Mouse (Mus musculus) liver, embryonic 15.5 days (tissue): Measurements from ENCODE around the gene Spg11. TPM values are rescaled to one million over a fixed set of nuclear protein-coding genes. Genes with fewer than 3 reads are reported as not detected.
A peak's percentile ranks its signal among the peaks of the same experiment; 100 is the strongest.
"Not testable (repeated sequence)": the region's sequence is repeated elsewhere in the genome, so short reads cannot be mapped to it uniquely, and the experiment has no call there.

Source experiments
- ATAC-seq: fragments of 200-750 bp; cut with Nextera tagmentation; 2 replicates; pipeline ENCODE4 v1.8.0; 2017; ENCODE audit warnings: moderate number of reproducible peaks, mild to moderate bottlenecking, moderate library complexity; ENCODE audit not compliant: insufficient read depth
- H3K27ac ChIP-seq: fragments of 300-500 bp; sonication (generic); replicated peaks from 2 replicates; pipeline ENCODE4 v1.5.1; 2015; ENCODE audit warnings: mild to moderate bottlenecking, inconsistent platforms
- H3K27me3 ChIP-seq: fragments of 300-500 bp; sonication (generic); 2 replicates; pipeline ENCODE4 v1.6.1; 2015; ENCODE audit warnings: mild to moderate bottlenecking, inconsistent platforms
- H3K36me3 ChIP-seq: fragments of 300-500 bp; sonication (generic); replicated peaks from 2 replicates; pipeline ENCODE4 v1.6.1; 2015; ENCODE audit warnings: moderate library complexity, mild to moderate bottlenecking, inconsistent platforms
- H3K4me1 ChIP-seq: fragments of 300-500 bp; sonication (generic); replicated peaks from 2 replicates; pipeline ENCODE4 v1.6.1; 2015; ENCODE audit warnings: inconsistent platforms
- H3K4me2 ChIP-seq: fragments of 300-500 bp; sonication (generic); 2 replicates; pipeline ENCODE4 v1.6.1; 2015; ENCODE audit warnings: moderate library complexity, mild to moderate bottlenecking, inconsistent platforms
- H3K4me3 ChIP-seq: fragments of 300-500 bp; sonication (generic); replicated peaks from 2 replicates; pipeline ENCODE4 v1.5.1; 2015; ENCODE audit warnings: mild to moderate bottlenecking, inconsistent platforms
- H3K9ac ChIP-seq: fragments of 300-500 bp; sonication (generic); 2 replicates; pipeline ENCODE4 v1.6.1; 2015; ENCODE audit warnings: moderate library complexity, mild to moderate bottlenecking, inconsistent platforms
- H3K9me3 ChIP-seq: fragments of 300-500 bp; sonication (generic); replicated peaks from 2 replicates; pipeline ENCODE4 v1.6.1; 2016; ENCODE audit warnings: inconsistent platforms
- WGBS: fragments of 180-500 bp; shearing (Covaris S2); methylation state at CpG from one replicate; pipeline ENCODE4 v1.1.7; 2015; ENCODE audit warnings: mixed read lengths; ENCODE audit not compliant: insufficient replicate concordance; 5-methylcytosine and 5-hydroxymethylcytosine counted together
- polyA plus RNA-seq: library from polyadenylated mRNA; unstranded; fragments of >200 nt; fragmentation: Nextera tagmentation; extraction: Ambion mirVana; gene quantifications from 2 replicates; pipeline ENCODE4 v1.2.1, GENCODE M21; 2015

Gene Spg11
- polyA plus RNA-seq, 1 experiment from 2014 or later: 2.7 TPM

DNA sequence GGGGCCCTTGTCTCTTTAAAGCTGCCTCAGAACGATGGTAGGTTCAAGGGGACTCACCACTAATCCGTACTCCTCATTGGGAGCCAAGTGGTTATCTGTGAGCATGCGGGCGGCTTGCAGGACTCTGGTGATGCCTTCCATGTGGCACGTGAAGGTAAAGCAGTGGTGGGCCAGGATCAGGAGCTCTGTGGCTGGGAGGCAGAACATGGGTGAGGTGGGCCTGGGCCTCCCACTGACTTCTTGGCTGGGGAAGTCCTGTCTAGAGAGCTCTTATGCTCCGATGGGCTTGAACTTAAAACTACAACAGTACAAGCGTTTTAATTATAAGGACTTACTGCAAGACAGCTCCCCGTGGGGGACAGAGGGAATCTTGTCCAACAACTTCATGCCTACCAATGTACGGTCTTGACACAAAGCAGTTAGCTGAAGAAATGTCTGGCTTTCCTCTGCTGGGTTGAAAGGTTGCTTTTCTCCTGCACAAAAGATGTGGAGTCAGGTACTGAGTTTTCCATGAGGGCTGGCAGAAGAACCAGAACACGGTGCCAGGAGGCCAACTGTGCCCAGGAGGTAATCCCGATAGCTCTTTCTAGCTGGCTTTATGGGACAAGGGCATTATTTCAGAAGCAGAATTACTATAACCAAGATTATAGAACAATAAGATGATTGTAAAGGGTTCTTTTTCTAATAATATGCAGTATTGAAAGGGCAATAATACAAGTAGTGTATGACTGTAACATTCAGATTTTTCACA lies 58.6 kb downstream of the Spg11 start:
- ATAC-seq: no peak
- Histone ChIP-seq H3K27ac (no peak overlapping the region), H3K9ac (no peak overlapping the region), H3K4me1 (no peaks in the 10 kb centered on the region), H3K36me3 (peaks cover 61% of the 10 kb centered on the region), H3K27me3 (no peaks in the 10 kb centered on the region), H3K4me3 (no peak overlapping the region), H3K9me3 (no peaks in the 10 kb centered on the region), H3K4me2 (no peak overlapping the region)
- 77% methylated on average over 11 of the region's 11 CpGs for WGBS

DNA sequence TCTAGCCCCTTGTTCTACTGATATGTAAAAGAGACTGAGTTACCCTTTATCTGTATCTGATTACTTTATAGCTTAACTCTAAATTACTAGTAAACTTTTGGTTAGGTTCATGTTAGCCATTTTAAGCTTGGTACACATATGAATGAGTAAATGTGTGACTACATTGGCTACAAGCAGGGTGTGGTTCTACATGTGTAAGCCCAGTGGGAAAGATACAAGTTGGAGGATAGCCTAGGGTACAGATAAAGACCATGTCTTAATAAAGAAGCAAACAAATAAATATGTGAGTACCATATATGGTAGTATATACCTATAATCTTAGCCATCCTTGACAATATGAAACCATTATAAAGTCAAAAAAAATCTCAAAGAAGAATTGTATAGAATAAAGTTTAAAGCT lies 74.3 kb downstream of the Spg11 start:
- Histone ChIP-seq H3K4me2 (no peak overlapping the region), H3K27ac (no peak overlapping the region), H3K36me3 (peaks cover 78% of the 10 kb centered on the region), H3K4me1 (peaks cover 3% of the 10 kb centered on the region; the same call in 1 of the 2 replicates), H3K4me3 (no peak overlapping the region), H3K9me3 (no peaks in the 10 kb centered on the region), H3K9ac (no peak overlapping the region), H3K27me3 (no peaks in the 10 kb centered on the region)
- ATAC-seq: no peak; the same call in 1 of the 2 replicates

DNA sequence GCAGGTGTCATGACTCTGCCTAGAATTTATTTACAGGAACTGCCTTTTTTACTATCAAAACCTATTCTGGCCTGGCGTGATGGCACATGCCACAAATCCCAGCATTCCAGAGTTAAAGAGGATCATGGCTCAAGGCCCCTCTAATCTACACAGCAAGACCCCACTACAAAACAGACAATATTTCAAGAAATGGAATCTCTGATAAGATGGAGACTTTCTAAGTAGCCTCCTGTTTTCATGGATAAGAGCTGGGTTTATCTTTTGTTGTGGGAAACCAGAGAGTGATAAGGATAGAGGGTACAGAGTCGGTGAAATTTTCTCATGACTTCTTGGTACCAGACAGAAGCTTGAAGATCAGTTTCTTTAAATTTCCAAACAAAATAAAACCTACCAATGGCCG lies 82.1 kb downstream of the Spg11 start:
- WGBS: 32% methylated on average over 3 of the region's 3 CpGs
- ATAC-seq: peak; percentile 82
- H3K4me2 ChIP-seq: peak overlapping the region; percentile 41

DNA sequence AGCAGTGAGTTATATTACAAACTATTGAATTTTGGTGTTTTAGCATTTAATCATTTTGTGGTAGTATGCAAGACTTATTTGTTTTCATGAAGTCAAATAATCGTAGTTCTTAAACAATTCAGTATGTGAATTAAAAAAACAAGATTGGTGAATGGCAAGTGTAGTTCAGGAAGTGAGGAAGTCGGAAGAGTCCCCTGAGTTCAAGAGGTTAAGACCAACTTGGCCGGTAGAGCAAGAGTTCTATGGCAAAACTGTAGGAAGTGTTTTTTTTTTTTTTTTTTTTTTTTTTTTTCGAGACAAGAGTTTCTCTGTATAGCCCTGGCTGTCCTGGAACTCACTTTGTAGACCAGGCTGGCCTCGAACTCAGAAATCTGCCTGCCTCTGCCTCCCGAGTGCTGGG lies 86.2 kb downstream of the Spg11 start:
- H3K27ac ChIP-seq: no peak overlapping the region
- peaks cover 48% of the 10 kb centered on the region for H3K36me3 ChIP-seq
- peaks cover 58% of the 10 kb centered on the region for H3K4me1 ChIP-seq
- ATAC-seq: no peak
- 65% methylated on average over 6 of the region's 6 CpGs for WGBS
- H3K4me3 ChIP-seq: no peak overlapping the region
- H3K9me3 ChIP-seq: no peaks in the 10 kb centered on the region
- no peak overlapping the region; the same call in 1 of the 2 replicates for H3K4me2 ChIP-seq
- no peak overlapping the region for H3K9ac ChIP-seq
- H3K27me3 ChIP-seq: no peaks in the 10 kb centered on the region

More for the DNA sequence above, 82.1 kb downstream of the Spg11 start:
- Histone ChIP-seq H3K9me3 (no peaks in the 10 kb centered on the region), H3K36me3 (peaks cover 75% of the 10 kb centered on the region), H3K27ac (peak overlapping the region; percentile 55; the same call in 1 of the 2 replicates), H3K4me3 (peak overlapping the region; percentile 14; the same call in 1 of the 2 replicates), H3K27me3 (no peaks in the 10 kb centered on the region), H3K4me1 (peaks cover 43% of the 10 kb centered on the region), H3K9ac (no peak overlapping the region)

DNA sequence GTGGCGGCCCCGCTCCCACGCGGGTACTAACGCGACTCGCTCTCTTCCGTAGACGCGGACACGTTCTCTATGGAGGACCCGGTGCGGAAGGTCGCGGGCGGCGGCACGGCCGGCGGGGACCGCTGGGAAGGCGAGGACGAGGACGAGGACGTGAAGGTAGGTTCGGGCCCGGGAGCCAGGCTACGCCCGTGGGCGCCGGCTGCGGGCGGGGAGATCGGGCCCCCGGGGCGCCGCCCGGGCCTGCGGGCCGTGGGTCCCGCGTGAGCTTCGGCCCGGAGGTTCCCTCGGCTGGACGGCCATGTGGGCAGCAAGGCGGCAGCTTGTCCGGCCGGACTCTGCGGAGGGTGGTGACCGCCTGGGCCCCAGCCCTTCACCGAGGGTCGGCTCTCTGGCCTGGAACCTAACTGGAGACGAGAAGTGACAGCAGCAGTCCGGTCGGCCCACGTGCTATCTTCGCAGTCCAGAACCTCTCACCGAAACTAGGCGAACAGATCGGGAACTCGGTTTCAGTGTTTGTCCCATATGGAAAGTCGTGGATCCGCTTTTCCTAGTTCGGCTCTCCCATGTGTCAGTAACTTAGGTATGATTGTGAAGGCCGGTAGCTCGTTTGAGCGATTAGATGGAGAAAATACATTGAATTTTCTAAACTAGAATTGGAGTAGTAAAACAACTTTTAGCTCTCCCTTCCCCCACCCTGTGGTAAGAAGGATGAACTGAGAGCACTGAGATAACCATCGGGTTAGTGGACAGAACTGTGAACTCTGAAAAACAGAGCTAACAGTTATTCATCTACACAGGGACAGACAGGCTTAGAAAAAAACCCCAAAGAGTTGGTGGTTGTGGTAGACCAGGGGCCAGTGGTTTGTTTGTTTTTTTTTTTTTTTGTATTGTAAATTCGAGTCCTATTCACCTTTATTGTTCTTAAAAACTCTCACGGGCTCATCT lies 89.2 kb downstream of the Spg11 start:
- peak overlapping the region; percentile 99 for H3K4me3 ChIP-seq
- H3K4me1 ChIP-seq: peaks cover 36% of the 10 kb centered on the region
- ATAC-seq: peak; percentile 59
- under 1% methylated on average over 71 of the region's 71 CpGs for WGBS
- H3K9me3 ChIP-seq: no peaks in the 10 kb centered on the region
- H3K9ac ChIP-seq: peak overlapping the region; percentile 96
- H3K4me2 ChIP-seq: peak overlapping the region; percentile 76
- H3K27ac ChIP-seq: peak overlapping the region; percentile 98
- no peaks in the 10 kb centered on the region for H3K27me3 ChIP-seq
- H3K36me3 ChIP-seq: peaks cover 30% of the 10 kb centered on the region

DNA sequence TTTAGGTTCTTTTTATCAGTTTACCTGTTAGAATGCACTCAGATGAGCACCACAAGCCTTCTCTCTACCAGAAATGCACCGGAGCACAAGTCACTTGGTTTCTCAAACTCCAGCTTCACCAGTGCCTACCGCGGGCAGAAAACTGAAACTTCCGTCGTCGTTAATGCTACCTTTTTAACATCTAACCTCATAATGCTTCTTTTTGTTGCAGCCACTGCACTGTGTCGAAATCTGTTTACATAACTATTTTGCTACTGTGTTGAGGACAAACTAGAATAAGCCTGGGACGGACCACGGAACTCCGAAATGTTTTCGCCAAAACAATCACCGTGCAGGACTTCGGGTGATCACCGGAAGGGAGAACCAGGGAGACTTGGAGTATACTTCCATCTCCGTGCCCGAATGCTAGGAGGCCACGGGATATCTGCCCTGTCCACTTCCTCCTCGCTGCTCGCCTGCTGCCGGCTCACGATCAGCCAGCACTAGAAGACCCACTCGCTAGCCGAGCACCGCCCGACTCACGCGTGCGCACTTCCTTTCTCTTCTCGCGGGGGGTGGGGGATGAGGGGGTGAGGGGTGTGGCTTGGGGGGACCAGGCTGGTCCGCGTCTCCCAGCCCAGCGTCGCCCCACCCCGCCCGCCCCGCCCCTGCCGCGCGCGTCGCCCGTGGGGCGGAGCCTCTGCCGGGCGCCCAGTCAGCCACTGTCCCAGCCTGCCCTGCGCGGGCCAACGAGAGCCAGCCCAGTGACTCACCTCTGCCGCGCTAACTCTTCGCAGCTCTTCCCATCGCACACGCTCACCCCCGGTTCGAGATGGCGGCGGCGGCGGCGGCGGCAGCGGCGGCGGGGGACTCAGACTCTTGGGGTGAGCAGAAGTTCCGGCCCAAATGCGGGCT lies 90.1 kb downstream of the Spg11 start, which contains the start of gene Eif3j1:
TSS of gene Eif3j1 (plus strand) at position 685 of the 894 bp plus-strand sequence.
- Histone ChIP-seq H3K4me1 (peaks cover 29% of the 10 kb centered on the region), H3K9me3 (no peaks in the 10 kb centered on the region), H3K36me3 (peaks cover 22% of the 10 kb centered on the region), H3K27ac (peak within 1 kb of the TSS; percentile 98), H3K27me3 (no peaks in the 10 kb centered on the region), H3K9ac (peak within 1 kb of the TSS; percentile 96), H3K4me2 (peak within 1 kb of the TSS; percentile 77), H3K4me3 (peak within 1 kb of the TSS; percentile 99)
- ATAC-seq: peak; percentile 97
- under 1% methylated on average over 61 of the region's 67 CpGs for WGBS

DNA sequence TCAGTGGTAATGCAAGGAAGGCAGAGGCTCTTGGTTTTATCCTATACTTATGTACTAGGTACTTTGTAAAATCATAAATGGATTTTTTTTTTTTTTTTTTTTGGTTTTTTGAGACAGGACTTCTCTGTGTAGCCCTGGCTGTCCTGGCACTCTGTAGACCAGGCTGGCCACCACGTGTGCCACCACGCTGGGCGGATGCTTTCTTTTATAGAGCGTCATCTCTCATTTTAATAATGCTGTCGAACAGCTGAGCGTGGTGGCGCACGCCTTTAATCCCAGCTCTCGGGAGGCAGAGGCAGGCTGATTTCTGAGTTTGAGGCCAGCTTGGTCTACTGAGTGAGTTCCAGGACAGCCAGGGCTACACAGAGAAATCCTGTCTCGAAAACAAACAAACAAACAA lies 91.1 kb downstream of the Spg11 start:
- not testable (repeated sequence) for ATAC-seq, H3K9me3 ChIP-seq, H3K27me3 ChIP-seq
- Histone ChIP-seq H3K4me2 (peak overlapping the region; percentile 77), H3K36me3 (peaks cover 14% of the 10 kb centered on the region), H3K4me3 (peak overlapping the region; percentile 99), H3K4me1 (peaks cover 21% of the 10 kb centered on the region), H3K9ac (0 out of 2 replicates have a peak overlapping the region, but pooled peaks have one; percentile 80), H3K27ac (peak overlapping the region; percentile 98; the same call in 1 of the 2 replicates)
- 84% methylated on average over 10 of the region's 10 CpGs for WGBS

DNA sequence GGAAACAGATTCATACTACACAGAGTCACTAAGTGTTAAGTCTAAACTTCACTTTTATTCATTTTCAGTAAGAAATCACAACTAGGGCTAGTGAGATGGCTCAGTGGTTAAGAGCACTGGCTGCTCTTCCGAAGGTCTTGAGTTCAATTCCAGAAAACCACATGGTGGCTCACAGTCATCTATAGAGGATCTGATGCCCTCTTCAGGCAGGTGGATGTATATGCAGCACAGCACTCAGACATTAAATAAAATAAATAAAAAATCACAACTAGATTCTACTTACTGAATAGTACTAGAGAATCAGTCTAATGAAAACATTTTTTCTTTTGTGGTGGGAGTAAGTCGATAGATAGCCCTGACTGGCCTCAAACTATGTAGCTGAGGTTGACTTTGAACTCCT lies 95.9 kb downstream of the Spg11 start:
- no peak overlapping the region for H3K4me2 ChIP-seq
- WGBS: 55% methylated on average over 2 of the region's 2 CpGs
- H3K36me3 ChIP-seq: no peaks in the 10 kb centered on the region
- no peak overlapping the region for H3K4me3 ChIP-seq
- H3K27me3 ChIP-seq: no peaks in the 10 kb centered on the region
- H3K27ac ChIP-seq: no peak overlapping the region
- no peaks in the 10 kb centered on the region for H3K9me3 ChIP-seq
- H3K4me1 ChIP-seq: peaks cover 7% of the 10 kb centered on the region
- ATAC-seq: no peak
- no peak overlapping the region for H3K9ac ChIP-seq

DNA sequence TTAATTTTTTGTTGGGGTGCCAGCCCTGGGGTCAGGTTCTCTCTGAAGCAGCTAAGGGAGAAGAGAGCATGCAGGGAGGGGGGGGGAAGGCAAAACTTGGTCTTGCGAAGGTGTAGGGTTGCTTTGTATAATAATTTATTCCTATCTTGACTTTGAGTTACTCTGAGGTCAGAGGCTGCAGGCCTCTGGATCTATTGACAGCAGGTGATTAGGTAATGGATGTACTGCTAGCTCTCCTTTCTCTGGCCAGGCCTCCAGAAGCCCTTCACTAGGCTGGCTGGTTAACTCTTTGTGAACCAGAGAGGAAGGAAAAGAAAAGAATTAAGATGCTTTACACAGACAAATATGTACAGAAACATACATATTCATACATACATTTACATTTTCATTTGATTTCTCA lies 99.5 kb downstream of the Spg11 start:
- Histone ChIP-seq H3K4me1 (no peaks in the 10 kb centered on the region), H3K36me3 (peaks cover 15% of the 10 kb centered on the region), H3K4me2 (no peak overlapping the region), H3K9ac (no peak overlapping the region), H3K27me3 (no peaks in the 10 kb centered on the region), H3K27ac (no peak overlapping the region), H3K4me3 (no peak overlapping the region), H3K9me3 (no peaks in the 10 kb centered on the region)
- WGBS: 77% methylated on average over 1 of the region's 1 CpGs
- ATAC-seq: 0 out of 2 replicates have a peak, but pooled peaks have one; percentile 40

DNA sequence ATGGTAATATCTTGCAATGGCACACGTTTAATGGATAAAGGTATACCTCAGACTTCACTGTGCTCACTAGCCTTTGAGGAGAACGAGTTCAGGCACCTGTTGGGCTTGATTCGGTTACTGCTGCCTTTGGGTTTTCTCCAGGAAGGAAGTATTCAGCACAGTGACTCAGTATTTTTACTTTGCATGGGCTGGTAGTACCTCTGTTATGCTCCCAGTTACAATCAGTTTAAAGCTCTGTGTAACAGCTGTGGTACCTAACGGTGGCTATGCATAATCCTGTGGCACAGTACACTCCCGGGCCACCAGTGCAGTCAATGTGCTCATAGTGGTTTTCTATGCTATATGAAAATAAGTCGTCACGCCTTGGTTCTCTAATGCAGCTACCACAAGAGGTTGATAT lies 106.7 kb downstream of the Spg11 start:
- WGBS: 68% methylated on average over 7 of the region's 7 CpGs
- Histone ChIP-seq H3K4me3 (no peak overlapping the region), H3K4me2 (no peak overlapping the region), H3K36me3 (peaks cover 53% of the 10 kb centered on the region), H3K9ac (no peak overlapping the region), H3K27ac (no peak overlapping the region), H3K9me3 (no peaks in the 10 kb centered on the region), H3K4me1 (no peaks in the 10 kb centered on the region), H3K27me3 (no peaks in the 10 kb centered on the region)
- no peak for ATAC-seq
